Mouse (Mus musculus) limb, embryonic 14.5 days (tissue): ENCODE results near the gene Chd9. TPM values are rescaled to one million over a fixed set of nuclear protein-coding genes. Genes with fewer than 3 reads are reported as not detected.

Experiments
- ATAC-seq: fragments of 200-750 bp; cut with Nextera tagmentation; 2 replicates; pipeline ENCODE4 v1.8.0; 2017; ENCODE audit warnings: low read depth, moderate number of reproducible peaks, moderate TSS enrichment; ENCODE audit not compliant: low FRiP score
- DNase-seq: peaks from one replicate; pipeline ENCODE4 v3.0.0-alpha.2; 2015; ENCODE audit warnings: low spot score
- H3K27ac ChIP-seq: fragments of 300-500 bp; sonication (generic); replicated peaks from 2 replicates; pipeline ENCODE4 v1.5.1; 2014; ENCODE audit warnings: low read depth, mild to moderate bottlenecking, low read length, moderate library complexity, mixed read lengths
- H3K27me3 ChIP-seq: fragments of 300-500 bp; sonication (generic); 2 replicates; pipeline ENCODE4 v1.6.1; 2014; ENCODE audit warnings: low read length, mixed read lengths; ENCODE audit not compliant: control insufficient read depth, insufficient read depth
- H3K36me3 ChIP-seq: fragments of 300-500 bp; sonication (generic); 2 replicates; pipeline ENCODE4 v1.6.1; 2014; ENCODE audit warnings: mild to moderate bottlenecking, low read length, moderate library complexity, mixed read lengths; ENCODE audit not compliant: control insufficient read depth, insufficient read depth
- H3K4me1 ChIP-seq: fragments of 300-500 bp; sonication (generic); 2 replicates; pipeline ENCODE4 v1.6.1; 2014; ENCODE audit warnings: antibody characterized with exemption, low read length, mixed read lengths; ENCODE audit not compliant: control insufficient read depth, insufficient read depth
- H3K4me2 ChIP-seq: fragments of 300-500 bp; sonication (generic); replicated peaks from 2 replicates; pipeline ENCODE4 v1.6.1; 2014; ENCODE audit warnings: low read depth, mild to moderate bottlenecking, low read length, moderate library complexity; ENCODE audit not compliant: severe bottlenecking
- H3K4me3 ChIP-seq: fragments of 300-500 bp; sonication (generic); replicated peaks from 2 replicates; pipeline ENCODE4 v1.5.1; 2014; ENCODE audit warnings: low read length
- H3K9ac ChIP-seq: fragments of 300-500 bp; sonication (generic); 2 replicates; pipeline ENCODE4 v1.6.1; 2014; ENCODE audit warnings: mild to moderate bottlenecking, low read depth, low read length, moderate library complexity; ENCODE audit not compliant: severe bottlenecking
- H3K9me3 ChIP-seq: fragments of 300-500 bp; sonication (generic); 2 replicates; pipeline ENCODE4 v1.6.1; 2016; ENCODE audit warnings: low read length; ENCODE audit not compliant: control insufficient read depth
- POLR2A ChIP-seq: fragments of 200-500 bp; IDR thresholded peaks from 2 replicates; pipeline ENCODE4 v1.8.0; 2012; ENCODE audit warnings: inconsistent platforms, mild to moderate bottlenecking, moderate library complexity, borderline replicate concordance; ENCODE audit not compliant: insufficient read depth, insufficient read length; ENCODE audit errors: extremely low read depth
- WGBS: fragments of 180-500 bp; shearing (Covaris S2); extraction: QIAGEN DNeasy Blood & Tissue Kit; methylation state at CpG from one replicate; pipeline ENCODE4 v1.1.7; 2014; 5-methylcytosine and 5-hydroxymethylcytosine counted together
- polyA plus RNA-seq, 2 experiments: library from polyadenylated mRNA; depleted of rRNA in 1 of 2; stranded (reverse) in 1 of 2; unstranded in 1 of 2; fragments of >200 nt; fragmentation: Nextera tagmentation in 1 of 2; extraction: Ambion mirVana in 1 of 2; gene quantifications; 2 replicates each; pipeline versions ENCODE4 v1.2.1 to v1.2.3; 2012 to 2014

Gene Chd9
- polyA plus RNA-seq, 2 experiments, result 97.2 to 143 TPM

- H3K36me3 ChIP-seq, result peaks cover 7% of the 10 kb centered on the region; the same call in 1 of the 2 replicates
- H3K4me1 ChIP-seq, result no peaks in the 10 kb centered on the region
- no peak overlapping the region for H3K4me3 ChIP-seq
- no peaks in the 10 kb centered on the region for H3K9me3 ChIP-seq
- H3K27ac ChIP-seq, result no peak overlapping the region
- ATAC-seq (no peak), DNase-seq (no peak)
- no peaks in the 10 kb centered on the region for H3K27me3 ChIP-seq
- TF ChIP-seq POLR2A, result no peak
- no peak overlapping the region for H3K4me2 ChIP-seq
- no peak overlapping the region for H3K9ac ChIP-seq
These were observed 231.0 kb downstream of the Chd9 start for GRCm38 (mm10) chr8:91059086-91059578.

GRCm38 (mm10) chr8:91059884-91060510 lies 231.8 kb downstream of the Chd9 start:
- Histone ChIP-seq H3K36me3 (peaks cover 7% of the 10 kb centered on the region; the same call in 1 of the 2 replicates), H3K4me3 (no peak overlapping the region), H3K4me2 (no peak overlapping the region), H3K9ac (no peak overlapping the region), H3K9me3 (no peaks in the 10 kb centered on the region), H3K4me1 (no peaks in the 10 kb centered on the region), H3K27me3 (no peaks in the 10 kb centered on the region), H3K27ac (no peak overlapping the region)
- DNase-seq (no peak), ATAC-seq (no peak)
- 86% methylated on average over 7 of the region's 7 CpGs for WGBS
- TF ChIP-seq POLR2A, result no peak

GRCm38 (mm10) chr8:91060555-91061471 lies 232.7 kb downstream of the Chd9 start:
- Histone ChIP-seq H3K4me3 (no peak overlapping the region), H3K36me3 (0 out of 2 replicates have a peak, but pooled peaks cover 4% of the 10 kb centered on the region), H3K27ac (no peak overlapping the region), H3K9me3 (no peaks in the 10 kb centered on the region), H3K27me3 (no peaks in the 10 kb centered on the region), H3K4me1 (no peaks in the 10 kb centered on the region), H3K4me2 (no peak overlapping the region), H3K9ac (no peak overlapping the region)
- DNase-seq (no peak), ATAC-seq (no peak)
- 70% methylated on average over 19 of the region's 19 CpGs for WGBS
- TF ChIP-seq POLR2A, result no peak

GRCm38 (mm10) chr8:91065179-91065578 lies 237.0 kb downstream of the Chd9 start:
- no peak for TF ChIP-seq POLR2A
- H3K4me2 ChIP-seq, result no peak overlapping the region
- no peaks in the 10 kb centered on the region for H3K36me3 ChIP-seq
- H3K9ac ChIP-seq, result no peak overlapping the region
- ATAC-seq (no peak), DNase-seq (no peak)
- no peak overlapping the region for H3K27ac ChIP-seq
- no peaks in the 10 kb centered on the region for H3K9me3 ChIP-seq
- H3K4me3 ChIP-seq, result no peak overlapping the region
- H3K4me1 ChIP-seq, result no peaks in the 10 kb centered on the region
- WGBS, result 70% methylated on average over 4 of the region's 4 CpGs
- no peaks in the 10 kb centered on the region for H3K27me3 ChIP-seq

GRCm38 (mm10) chr8:91069407-91069806 lies 241.3 kb downstream of the Chd9 start:
- no peaks in the 10 kb centered on the region for H3K36me3 ChIP-seq
- peak overlapping the region; percentile 71 for H3K4me3 ChIP-seq
- 8% methylated on average over 10 of the region's 10 CpGs for WGBS
- H3K27ac ChIP-seq, result no peak overlapping the region
- H3K4me2 ChIP-seq, result peak overlapping the region; percentile 73
- no peak for DNase-seq
- peak overlapping the region; percentile 71 for H3K9ac ChIP-seq
- H3K4me1 ChIP-seq, result peaks cover 6% of the 10 kb centered on the region
- no peak for TF ChIP-seq POLR2A
- H3K9me3 ChIP-seq, result no peaks in the 10 kb centered on the region
- no peak for ATAC-seq
- no peaks in the 10 kb centered on the region for H3K27me3 ChIP-seq
